Mouse (Mus musculus) hindbrain, embryonic 12.5 days (tissue): ENCODE measurements at regions not wholly inside any gene's neighbourhood (a gene's known extent, or its start where the extent isn't known, plus 50 kb on each side); places are given as distances from the start of the nearest gene placed in this dataset.
A peak's percentile ranks its signal among the peaks of the same experiment; 100 is the strongest.

ENCODE experiments used
- ATAC-seq: fragments of 200-750 bp; cut with Nextera tagmentation; 2 replicates; pipeline ENCODE4 v1.8.0; 2017; ENCODE audit warnings: moderate TSS enrichment; ENCODE audit not compliant: low FRiP score
- H3K27ac ChIP-seq: fragments of 300-500 bp; sonication (generic); 2 replicates; pipeline ENCODE4 v1.5.1; 2016; ENCODE audit warnings: mild to moderate bottlenecking
- H3K27me3 ChIP-seq: fragments of 300-500 bp; sonication (generic); 2 replicates; pipeline ENCODE4 v1.6.1; 2016; ENCODE audit warnings: mild to moderate bottlenecking
- H3K36me3 ChIP-seq: fragments of 300-500 bp; sonication (generic); 2 replicates; pipeline ENCODE4 v1.6.1; 2016; ENCODE audit warnings: mild to moderate bottlenecking
- H3K4me1 ChIP-seq: fragments of 300-500 bp; sonication (generic); 2 replicates; pipeline ENCODE4 v1.6.1; 2016
- H3K4me2 ChIP-seq: fragments of 300-500 bp; sonication (generic); replicated peaks from 2 replicates; pipeline ENCODE4 v1.6.1; 2016; ENCODE audit warnings: mild to moderate bottlenecking
- H3K4me3 ChIP-seq: fragments of 300-500 bp; sonication (generic); 2 replicates; pipeline ENCODE4 v1.5.1; 2016; ENCODE audit warnings: mild to moderate bottlenecking
- H3K9ac ChIP-seq: fragments of 300-500 bp; sonication (generic); 2 replicates; pipeline ENCODE4 v1.6.1; 2016; ENCODE audit warnings: mild to moderate bottlenecking, moderate library complexity
- H3K9me3 ChIP-seq: fragments of 300-500 bp; sonication (generic); replicated peaks from 2 replicates; pipeline ENCODE4 v1.6.1; 2016; ENCODE audit warnings: mild to moderate bottlenecking
- WGBS: fragments of 180-500 bp; shearing (Covaris S2); methylation state at CpG from one replicate; pipeline ENCODE4 v1.1.7; 2016; 5-methylcytosine and 5-hydroxymethylcytosine counted together

DNA sequence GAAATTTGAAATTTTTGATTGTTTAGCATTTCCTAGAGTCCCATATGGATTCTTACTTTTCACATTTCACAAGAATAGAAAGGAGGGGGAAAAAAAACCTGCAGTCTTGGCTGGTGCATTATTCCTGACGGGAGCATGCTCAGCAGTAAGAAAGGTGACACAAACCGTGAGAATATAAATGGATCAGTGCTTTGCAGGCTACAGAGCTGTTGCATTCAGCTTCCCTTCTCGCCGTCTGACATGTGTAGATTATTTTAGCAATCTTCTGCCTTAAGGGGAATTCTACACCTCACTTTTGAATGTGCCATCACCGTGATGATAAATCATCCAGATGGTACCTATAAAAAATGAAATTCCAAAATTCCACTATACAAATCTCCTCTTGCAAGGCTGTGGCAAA is 55.3 kb downstream of the Crygf start:
- Histone ChIP-seq H3K36me3 (no peaks in the 10 kb centered on the region), H3K4me2 (no peak overlapping the region), H3K4me3 (no peak overlapping the region), H3K27me3 (no peaks in the 10 kb centered on the region), H3K9ac (no peak overlapping the region), H3K9me3 (no peaks in the 10 kb centered on the region), H3K27ac (no peak overlapping the region), H3K4me1 (no peaks in the 10 kb centered on the region)
- ATAC-seq: no peak
- 82% methylated on average over 5 of the region's 5 CpGs for WGBS

DNA sequence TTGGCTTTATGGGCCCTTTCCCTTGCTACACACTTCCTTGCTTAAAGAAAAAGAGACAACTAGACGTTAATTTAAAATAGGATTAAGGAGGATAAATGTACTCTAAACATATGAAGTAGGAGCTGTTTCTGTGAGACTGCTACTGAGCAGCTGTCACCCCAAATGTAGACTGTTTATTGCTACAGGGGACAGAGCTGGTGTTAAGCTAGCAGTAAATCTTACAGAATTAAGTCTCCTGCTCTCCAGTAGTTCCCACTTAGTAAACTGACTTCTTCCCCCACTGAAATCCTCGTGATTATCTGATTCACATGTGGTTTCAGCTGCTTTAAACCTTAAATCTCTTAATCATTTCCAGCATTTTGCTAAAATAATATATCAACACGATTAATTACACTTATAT is 74.1 kb downstream of the Crygf start:
- Histone ChIP-seq H3K36me3 (no peaks in the 10 kb centered on the region), H3K4me1 (0 out of 2 replicates have a peak, but pooled peaks cover 4% of the 10 kb centered on the region), H3K9ac (no peak overlapping the region), H3K4me3 (no peak overlapping the region), H3K4me2 (no peak overlapping the region), H3K9me3 (no peaks in the 10 kb centered on the region), H3K27ac (no peak overlapping the region), H3K27me3 (no peaks in the 10 kb centered on the region)
- ATAC-seq: no peak
- 76% methylated on average over 3 of the region's 3 CpGs for WGBS

DNA sequence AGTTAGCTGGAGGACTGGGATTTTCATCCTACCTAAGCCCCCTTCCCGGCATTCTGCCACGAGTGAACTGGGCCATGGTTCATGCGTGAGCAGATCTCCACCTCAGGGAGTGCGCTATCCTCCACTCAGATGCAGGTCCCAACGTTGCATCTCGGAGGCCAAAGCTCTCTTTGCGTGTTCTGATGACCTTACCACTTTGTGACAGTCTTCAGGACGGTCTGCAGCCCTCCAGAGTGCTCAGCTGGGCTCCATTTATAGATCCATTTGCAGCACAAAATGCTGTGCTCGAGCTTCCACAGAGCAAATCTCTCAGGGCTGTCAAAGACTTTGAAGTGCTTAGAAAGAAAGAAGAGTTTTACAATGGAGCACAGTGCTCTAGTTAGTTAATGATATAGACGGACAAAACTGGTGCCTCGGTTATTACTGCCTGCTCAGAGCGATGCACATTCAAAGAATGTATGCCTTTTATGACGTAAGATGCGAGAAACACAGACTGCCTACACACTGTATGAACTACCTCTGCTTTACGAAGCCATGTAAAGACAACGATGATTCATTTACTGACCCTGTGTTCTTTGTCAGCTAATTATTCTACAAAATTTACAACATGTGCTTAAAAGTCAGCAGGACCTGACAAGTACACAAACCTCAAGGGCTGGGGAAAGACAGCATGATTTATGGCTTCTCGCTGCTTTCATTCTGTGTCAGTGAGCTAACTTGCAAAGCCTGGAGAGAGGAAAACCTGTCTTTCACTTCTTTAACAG is 77.8 kb downstream of the Crygf start:
- H3K9ac ChIP-seq: no peak overlapping the region
- no peak overlapping the region for H3K27ac ChIP-seq
- 0 out of 2 replicates have a peak, but pooled peaks cover 4% of the 10 kb centered on the region for H3K4me1 ChIP-seq
- no peaks in the 10 kb centered on the region for H3K27me3 ChIP-seq
- H3K4me3 ChIP-seq: no peak overlapping the region
- H3K9me3 ChIP-seq: no peaks in the 10 kb centered on the region
- H3K4me2 ChIP-seq: peak overlapping the region; percentile 35
- peak; percentile 68 for ATAC-seq
- WGBS: 42% methylated on average over 17 of the region's 17 CpGs
- no peaks in the 10 kb centered on the region for H3K36me3 ChIP-seq
